Comparison of ENCODE assay signal across 16 mouse cellular contexts in genomic region chr2:165656956-165657355, GRCm38 (mm10).
DNase-seq lines count a peak whose midpoint lies in the region; ATAC-seq and TF ChIP-seq lines count a peak whose summit lies in the region.
"Had no signal": no experiment of that assay in that cellular context is flagged by ENCODE, and none has a peak within 500 bp of the region (broad histone marks: within the 10 kb centered on the region; RNA-seq: fewer than 3 reads in every experiment).

No protein-coding gene starts in this region.

- H3K27me3 ChIP-seq in forebrain, postnatal 0 days (ENCODE audit: insufficient read depth, low read length): no peaks in the 10 kb centered on the region
- H3K27me3 ChIP-seq in forebrain, embryonic 10.5 days (ENCODE audit: poor library complexity, severe bottlenecking): no peaks in the 10 kb centered on the region
- H3K27me3 ChIP-seq in midbrain, embryonic 13.5 days: no peaks in the 10 kb centered on the region; the same call in 1 of the 2 replicates
- no peaks in the 10 kb centered on the region for H3K27me3 ChIP-seq in midbrain, postnatal 0 days (ENCODE audit: insufficient read depth, low read length)
- no peaks in the 10 kb centered on the region for H3K27me3 ChIP-seq in midbrain, embryonic 14.5 days (ENCODE audit: control insufficient read depth, insufficient read depth, low read length)
- H3K27me3 ChIP-seq: embryonic facial prominence, embryonic 15.5 days had no signal

- no peaks in the 10 kb centered on the region for H3K9me3 ChIP-seq in forebrain, postnatal 0 days (ENCODE audit: low read length)
- H3K9me3 ChIP-seq in forebrain, embryonic 10.5 days: no peaks in the 10 kb centered on the region
- no peaks in the 10 kb centered on the region for H3K9me3 ChIP-seq in midbrain, embryonic 13.5 days
- H3K9me3 ChIP-seq in midbrain, postnatal 0 days (ENCODE audit: low read length): no peaks in the 10 kb centered on the region
- no peaks in the 10 kb centered on the region for H3K9me3 ChIP-seq in midbrain, embryonic 14.5 days (ENCODE audit: control insufficient read depth, low read length)
- H3K9me3 ChIP-seq: embryonic facial prominence, embryonic 15.5 days; limb, embryonic 15.5 days had no signal

- peak; percentile 22 for DNase-seq in forebrain, postnatal 0 days
- no peak for DNase-seq in forebrain, embryonic 10.5 days (ENCODE audit: extremely low spot score, low spot score)
- DNase-seq in midbrain, postnatal 0 days (ENCODE audit: low spot score): no peak
- peak; percentile 54 for DNase-seq in midbrain, embryonic 14.5 days
- no peak for DNase-seq in ovary, postnatal 14 days (ENCODE audit: low spot score)
- no peak for DNase-seq in left cerebral cortex, adult 18-20 months (ENCODE audit: low spot score in 2 of 2)
- DNase-seq: adrenal gland, postnatal 25 days; cerebellum, adult 11-12 months; cerebellum, postnatal 14 days; gastrocnemius, postnatal 14 days; kidney, adult 11 months; right cerebral cortex, postnatal 25 days had no signal

- no peak overlapping the region for H3K27ac ChIP-seq in forebrain, postnatal 0 days (ENCODE audit: low read depth, low read length)
- no peak overlapping the region for H3K27ac ChIP-seq in forebrain, embryonic 10.5 days
- peak overlapping the region; percentile 51 for H3K27ac ChIP-seq in midbrain, embryonic 13.5 days
- no peak overlapping the region for H3K27ac ChIP-seq in midbrain, postnatal 0 days (ENCODE audit: low read depth, low read length)
- peak overlapping the region; percentile 32; the same call in 1 of the 2 replicates for H3K27ac ChIP-seq in midbrain, embryonic 14.5 days (replicated peaks; ENCODE audit: low read depth, low read length)
- H3K27ac ChIP-seq: embryonic facial prominence, embryonic 15.5 days; layer of hippocampus, adult 2 months; limb, embryonic 15.5 days had no signal

- ATAC-seq in forebrain, postnatal 0 days: no peak; the same call in 1 of the 2 replicates
- ATAC-seq in midbrain, embryonic 13.5 days: no peak
- no peak for ATAC-seq in midbrain, postnatal 0 days (ENCODE audit: low FRiP score)
- ATAC-seq in midbrain, embryonic 14.5 days (ENCODE audit: low FRiP score, low TSS enrichment): no peak

- no peak overlapping the region for H3K9ac ChIP-seq in forebrain, postnatal 0 days
- H3K9ac ChIP-seq in midbrain, embryonic 13.5 days (replicated peaks): no peak overlapping the region
- H3K9ac ChIP-seq in midbrain, postnatal 0 days (replicated peaks; ENCODE audit: low read length, poor library complexity, severe bottlenecking): no peak overlapping the region
- no peak overlapping the region for H3K9ac ChIP-seq in midbrain, embryonic 14.5 days (replicated peaks; ENCODE audit: low read length)
- H3K9ac ChIP-seq: embryonic facial prominence, embryonic 15.5 days; limb, embryonic 15.5 days had no signal

- no peak overlapping the region for H3K4me2 ChIP-seq in forebrain, postnatal 0 days (ENCODE audit: low read depth)
- 0 out of 2 replicates have a peak overlapping the region, but pooled peaks have one; percentile 8 for H3K4me2 ChIP-seq in midbrain, embryonic 13.5 days (replicated peaks)
- no peak overlapping the region for H3K4me2 ChIP-seq in midbrain, postnatal 0 days (ENCODE audit: low read depth, low read length, poor library complexity, severe bottlenecking)
- no peak overlapping the region for H3K4me2 ChIP-seq in midbrain, embryonic 14.5 days (ENCODE audit: low read length)
- H3K4me2 ChIP-seq: embryonic facial prominence, embryonic 15.5 days; limb, embryonic 15.5 days had no signal

- no peaks in the 10 kb centered on the region for H3K36me3 ChIP-seq in forebrain, postnatal 0 days (ENCODE audit: insufficient read depth)
- no peaks in the 10 kb centered on the region for H3K36me3 ChIP-seq in forebrain, embryonic 10.5 days (replicated peaks)
- H3K36me3 ChIP-seq in midbrain, embryonic 13.5 days: no peaks in the 10 kb centered on the region
- no peaks in the 10 kb centered on the region for H3K36me3 ChIP-seq in midbrain, postnatal 0 days (ENCODE audit: insufficient read depth, low read length)
- H3K36me3 ChIP-seq in midbrain, embryonic 14.5 days (ENCODE audit: control insufficient read depth, insufficient read depth, low read length): no peaks in the 10 kb centered on the region
- H3K36me3 ChIP-seq: embryonic facial prominence, embryonic 15.5 days; limb, embryonic 15.5 days had no signal

- no peak for TF ChIP-seq CTCF in forebrain, postnatal 0 days (IDR thresholded peaks at IDR 0.05; ENCODE audit: low read depth)
- no peak for TF ChIP-seq CTCF in midbrain, postnatal 0 days (IDR thresholded peaks at IDR 0.05)

- H3K4me3 ChIP-seq in forebrain, postnatal 0 days (ENCODE audit: low read depth, low read length): no peak overlapping the region
- no peak overlapping the region for H3K4me3 ChIP-seq in forebrain, embryonic 10.5 days
- no peak overlapping the region for H3K4me3 ChIP-seq in midbrain, embryonic 13.5 days (replicated peaks)
- no peak overlapping the region for H3K4me3 ChIP-seq in midbrain, postnatal 0 days (ENCODE audit: low read depth, low read length)
- H3K4me3 ChIP-seq in midbrain, embryonic 14.5 days (replicated peaks; ENCODE audit: low read depth, low read length): no peak overlapping the region
- H3K4me3 ChIP-seq: embryonic facial prominence, embryonic 15.5 days; layer of hippocampus, adult 2 months; limb, embryonic 15.5 days had no signal

- H3K4me1 ChIP-seq in forebrain, postnatal 0 days (ENCODE audit: insufficient read depth): peaks cover 3% of the 10 kb centered on the region; the same call in 1 of the 2 replicates
- peaks cover 57% of the 10 kb centered on the region for H3K4me1 ChIP-seq in forebrain, embryonic 10.5 days
- H3K4me1 ChIP-seq in midbrain, embryonic 13.5 days (replicated peaks): peaks cover 35% of the 10 kb centered on the region
- peaks cover 7% of the 10 kb centered on the region; the same call in 1 of the 2 replicates for H3K4me1 ChIP-seq in midbrain, postnatal 0 days (ENCODE audit: insufficient read depth, low read length)
- peaks cover 24% of the 10 kb centered on the region for H3K4me1 ChIP-seq in midbrain, embryonic 14.5 days (ENCODE audit: control insufficient read depth, insufficient read depth, low read length)

- WGBS in forebrain, postnatal 0 days: 38% methylated on average over 6 of the region's 6 CpGs
- WGBS in forebrain, embryonic 10.5 days: 76% methylated on average over 6 of the region's 6 CpGs
- WGBS in midbrain, embryonic 13.5 days: 38% methylated on average over 6 of the region's 6 CpGs
- 26% methylated on average over 6 of the region's 6 CpGs for WGBS in midbrain, postnatal 0 days
- 24% methylated on average over 6 of the region's 6 CpGs for WGBS in midbrain, embryonic 14.5 days

Comparison
In these comparisons a context has a peak if more than half of its experiments do, and no peak if none do; other contexts are left out.
1. DNase-seq: peak in forebrain, postnatal 0 days (single experiment) and midbrain, embryonic 14.5 days (single experiment); none in forebrain, embryonic 10.5 days (single experiment), midbrain, postnatal 0 days (single experiment), ovary, postnatal 14 days (single experiment) and left cerebral cortex, adult 18-20 months (0 of 2).
2. H3K27ac ChIP-seq: peak in midbrain, embryonic 13.5 days (single experiment) and midbrain, embryonic 14.5 days (single experiment); none in forebrain, postnatal 0 days (single experiment), forebrain, embryonic 10.5 days (single experiment) and midbrain, postnatal 0 days (single experiment).